Mouse (Mus musculus) olfactory bulb, adult 2 months (tissue): Measurements from ENCODE around the gene Ntrk3. TPM values are rescaled to one million over a fixed set of nuclear protein-coding genes. Genes with fewer than 3 reads are reported as not detected.
A peak's percentile ranks its signal among the peaks of the same experiment; 100 is the strongest.

ENCODE experiments used
- H3K27ac ChIP-seq: fragments of 200-500 bp; 2 replicates; pipeline ENCODE4 v1.5.1; 2012; ENCODE audit warnings: low read depth, low read length; ENCODE audit not compliant: insufficient read depth
- H3K4me1 ChIP-seq: fragments of 200-500 bp; 2 replicates; pipeline ENCODE4 v1.6.1; 2012; ENCODE audit warnings: low read length; ENCODE audit not compliant: control insufficient read depth, insufficient read depth
- H3K4me3 ChIP-seq: fragments of 200-500 bp; 2 replicates; pipeline ENCODE4 v1.5.1; 2012; ENCODE audit warnings: mild to moderate bottlenecking, low read depth, low read length, moderate library complexity; ENCODE audit not compliant: insufficient read depth
- CTCF ChIP-seq: fragments of 200-500 bp; IDR thresholded peaks from 2 replicates; pipeline ENCODE4 v1.5.1; 2012; ENCODE audit warnings: low read depth, mild to moderate bottlenecking, low read length, moderate library complexity; ENCODE audit not compliant: insufficient read depth
- POLR2A ChIP-seq: fragments of 200-500 bp; IDR thresholded peaks from 2 replicates; pipeline ENCODE4 v1.6.1; 2012; ENCODE audit warnings: mild to moderate bottlenecking, low read depth, low read length, moderate library complexity; ENCODE audit not compliant: insufficient read depth
- WGBS: fragments of 180-500 bp; shearing (Covaris S2); methylation state at CpG from one replicate; pipeline ENCODE4 v1.1.7; 2018; 5-methylcytosine and 5-hydroxymethylcytosine counted together
- polyA plus RNA-seq: library from polyadenylated mRNA; stranded (reverse); fragments of >200 nt; gene quantifications from 2 replicates; pipeline ENCODE4 v1.2.4, GENCODE M21; 2012; ENCODE audit warnings: low replicate concordance; ENCODE audit not compliant: missing spikeins, insufficient read depth, insufficient read length

Ntrk3 gene
- polyA plus RNA-seq, 1 experiment: 50.1 TPM

DNA sequence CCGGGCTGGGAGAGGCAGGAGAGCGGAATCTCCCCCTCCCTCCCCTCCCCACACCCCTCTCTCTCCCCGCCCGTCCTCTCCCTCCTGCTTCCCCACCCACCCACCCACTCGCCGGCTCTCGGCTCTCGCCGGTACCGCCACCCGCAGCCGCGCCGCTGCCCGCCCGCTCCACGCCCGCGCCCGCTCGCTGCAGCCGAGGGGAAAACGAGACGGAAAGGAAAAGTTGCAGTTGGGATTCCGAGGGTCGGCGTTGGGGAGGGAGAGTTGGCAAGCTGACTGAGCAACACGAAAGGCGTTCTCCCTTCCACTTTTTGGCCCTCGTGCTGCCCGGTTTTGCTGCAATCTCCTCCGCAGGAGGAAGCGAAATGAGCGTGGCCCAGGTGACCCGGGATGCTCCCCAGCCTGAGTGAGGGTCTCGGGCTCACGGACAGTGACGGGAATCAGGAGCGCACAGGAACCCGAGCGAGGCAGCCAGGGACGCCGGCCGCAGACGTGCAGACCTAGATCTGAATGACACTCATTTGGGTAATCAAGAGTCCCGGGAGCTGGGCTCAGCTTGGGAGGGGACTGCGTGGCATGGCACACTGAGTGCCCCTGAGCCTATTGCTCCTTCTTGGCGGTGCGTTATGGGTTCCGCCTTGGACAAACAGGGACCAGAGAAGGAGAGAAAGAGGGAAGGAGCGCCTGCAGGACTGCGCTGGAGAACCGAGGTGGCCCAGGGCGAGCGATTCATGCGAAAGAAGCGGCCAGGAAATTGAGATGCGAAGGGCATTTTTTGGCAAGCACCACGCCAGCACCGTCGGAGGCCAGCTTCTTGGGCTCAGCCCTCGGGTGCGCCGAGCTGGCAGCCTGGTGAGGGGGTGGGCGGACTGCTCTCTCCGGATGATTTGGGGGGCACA is 159.1 kb downstream of the Ntrk3 start:
- no peak for TF ChIP-seq CTCF
- no peak for TF ChIP-seq POLR2A

DNA sequence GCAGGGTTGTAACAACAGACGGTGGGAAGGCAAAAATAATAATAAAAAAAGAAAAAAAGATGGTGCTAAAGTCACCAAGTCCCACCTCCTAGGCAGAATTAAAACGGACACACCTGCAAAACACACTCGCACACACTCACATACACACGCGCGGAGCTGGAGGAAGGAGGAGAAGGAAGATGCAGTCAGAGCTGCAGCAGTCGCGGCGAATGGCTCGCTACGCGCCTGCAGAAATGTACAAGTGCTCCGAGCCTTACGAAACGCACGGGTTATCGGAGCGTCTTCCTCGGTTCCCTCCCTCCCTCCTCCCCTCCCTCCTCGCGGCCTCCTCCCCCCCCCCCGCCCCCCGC is 159.7 kb downstream of the Ntrk3 start:
- under 1% methylated on average over 19 of the region's 23 CpGs for WGBS
- Histone ChIP-seq H3K4me1 (peaks cover 35% of the 10 kb centered on the region), H3K27ac (peak overlapping the region; percentile 64; the same call in 1 of the 2 replicates), H3K4me3 (peak overlapping the region; percentile 87)
- TF ChIP-seq CTCF: no peak
- peak; percentile 45; the same call in 1 of the 2 replicates for TF ChIP-seq POLR2A

More for the DNA sequence above, 159.1 kb downstream of the Ntrk3 start:
- Histone ChIP-seq H3K4me3 (peak overlapping the region; percentile 65), H3K27ac (peak overlapping the region; percentile 40), H3K4me1 (peaks cover 40% of the 10 kb centered on the region)
- under 1% methylated on average over 61 of the region's 66 CpGs for WGBS

DNA sequence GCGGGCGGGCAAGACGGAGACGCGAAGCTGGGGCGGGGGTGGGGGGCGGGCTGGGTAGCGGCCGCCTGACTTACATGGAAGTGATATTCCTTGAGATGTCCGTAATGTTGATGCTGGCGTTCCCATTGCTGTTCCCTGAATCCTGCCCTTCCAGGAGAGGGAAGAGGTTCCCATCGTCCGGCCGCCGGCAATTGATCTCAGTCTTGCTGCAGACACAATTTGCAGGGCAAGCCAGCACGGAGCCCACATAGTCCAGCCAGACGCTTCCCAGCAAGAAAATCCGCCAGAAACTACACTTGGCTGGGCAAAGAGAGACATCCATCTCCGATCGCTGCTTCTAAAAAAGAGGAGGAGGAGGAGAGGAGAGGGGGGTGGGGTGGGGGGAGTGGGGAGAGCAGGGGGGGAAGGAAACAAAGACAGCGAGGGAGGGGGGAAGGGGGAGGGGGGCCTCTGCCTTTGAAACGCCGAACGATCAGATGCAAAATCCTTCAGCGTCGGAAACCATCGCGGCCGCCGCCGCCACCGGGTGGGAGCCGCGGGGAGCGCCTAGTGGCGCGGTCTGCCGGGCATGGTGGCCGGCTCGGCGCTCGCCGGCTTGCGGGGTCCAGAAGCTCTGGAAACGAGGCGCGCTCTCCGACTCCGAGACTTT is 160.2 kb downstream of the Ntrk3 start:
- peaks cover 35% of the 10 kb centered on the region for H3K4me1 ChIP-seq
- TF ChIP-seq POLR2A (0 out of 2 replicates have a peak, but pooled peaks have one; percentile 18), CTCF (no peak)
- under 1% methylated on average over 49 of the region's 49 CpGs for WGBS
- H3K4me3 ChIP-seq: peak overlapping the region; percentile 87
- H3K27ac ChIP-seq: peak overlapping the region; percentile 64

DNA sequence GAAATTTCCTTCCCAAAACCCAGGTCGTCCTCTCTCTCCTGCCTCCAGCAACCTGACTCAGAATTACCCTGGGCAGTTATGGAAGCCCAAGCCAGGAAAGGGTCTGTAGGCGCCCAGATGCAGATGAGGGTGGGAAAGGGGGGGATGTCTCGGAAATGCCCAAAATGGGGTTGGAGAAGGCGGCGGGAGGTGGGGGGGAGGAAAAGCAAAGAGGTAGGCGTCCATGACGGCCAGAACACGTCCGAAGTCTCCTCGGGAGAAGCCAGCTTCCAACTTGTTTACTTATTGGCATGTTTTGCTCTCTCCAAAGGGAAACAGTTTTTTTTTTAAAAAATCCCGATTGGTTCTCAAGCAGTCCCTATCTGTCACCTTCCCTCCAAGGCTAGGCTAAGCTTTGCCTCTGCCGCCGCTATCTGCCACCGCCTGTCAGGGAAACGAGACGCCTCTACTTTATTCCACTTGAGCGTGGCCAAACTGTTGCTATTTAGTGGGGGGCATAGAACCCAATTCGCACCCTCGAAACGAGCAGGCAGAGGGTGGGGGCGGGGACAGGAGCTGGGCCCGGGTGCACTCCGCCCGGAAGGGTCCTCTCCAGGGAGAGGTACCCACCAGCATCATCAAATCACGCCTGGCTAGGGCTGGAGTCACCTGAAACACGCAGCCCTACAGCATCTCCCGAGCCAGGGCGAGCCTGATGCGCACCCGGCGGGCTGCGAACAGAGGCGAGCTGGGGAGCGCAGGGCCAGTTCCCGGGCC is 160.9 kb downstream of the Ntrk3 start:
- peak overlapping the region; percentile 87 for H3K4me3 ChIP-seq
- TF ChIP-seq CTCF (no peak), POLR2A (no peak)
- H3K27ac ChIP-seq: peak overlapping the region; percentile 53; the same call in 1 of the 2 replicates
- WGBS: 4% methylated on average over 35 of the region's 35 CpGs
- peaks cover 35% of the 10 kb centered on the region for H3K4me1 ChIP-seq

DNA sequence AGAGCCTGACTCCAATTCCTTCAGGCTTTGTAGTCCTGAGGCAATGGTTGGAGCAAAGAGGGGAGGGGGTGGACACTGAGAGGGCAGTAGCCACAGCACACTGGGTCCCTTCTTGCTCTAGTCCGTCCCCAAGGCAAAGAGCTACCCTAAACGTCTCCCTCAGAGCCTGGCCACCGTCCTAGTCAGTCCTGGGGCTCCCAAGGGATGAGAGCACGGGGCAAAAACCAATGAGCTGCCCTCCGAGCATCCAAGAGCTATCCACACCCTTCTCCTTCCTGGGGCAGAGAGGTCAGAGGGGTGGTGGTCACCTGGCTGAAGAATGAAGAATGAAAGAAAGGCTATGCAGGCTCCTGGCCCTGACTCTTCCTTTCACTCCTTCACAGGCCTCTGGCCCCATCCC is 161.6 kb downstream of the Ntrk3 start:
- WGBS: 37% methylated on average over 5 of the region's 5 CpGs
- Histone ChIP-seq H3K4me1 (peaks cover 38% of the 10 kb centered on the region), H3K27ac (no peak overlapping the region; the same call in 1 of the 2 replicates), H3K4me3 (peak overlapping the region; percentile 87)
- TF ChIP-seq CTCF (no peak), POLR2A (no peak)

DNA sequence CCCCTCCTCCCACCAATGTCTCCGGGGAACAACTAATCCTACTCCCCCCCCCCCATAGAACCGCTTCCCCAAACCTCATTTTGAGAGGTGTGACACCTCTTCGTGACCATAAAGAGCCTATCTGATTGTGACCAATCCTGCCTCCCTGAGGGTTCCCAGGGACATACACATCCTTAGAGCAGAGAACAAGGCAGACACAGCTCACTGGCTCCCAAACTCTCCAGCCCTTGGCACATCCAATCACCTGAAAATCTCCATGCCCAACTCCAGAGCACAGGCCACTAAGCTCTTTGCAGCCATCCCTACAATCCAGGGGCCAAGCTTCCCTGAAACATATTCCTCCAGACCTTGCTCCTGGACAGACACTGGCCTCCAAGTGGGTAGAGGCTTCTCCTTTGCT is 162.3 kb downstream of the Ntrk3 start:
- Histone ChIP-seq H3K4me3 (peak overlapping the region; percentile 87), H3K4me1 (peaks cover 38% of the 10 kb centered on the region), H3K27ac (no peak overlapping the region)
- TF ChIP-seq POLR2A: no peak
- TF ChIP-seq CTCF: no peak
- 25% methylated on average over 3 of the region's 3 CpGs for WGBS

DNA sequence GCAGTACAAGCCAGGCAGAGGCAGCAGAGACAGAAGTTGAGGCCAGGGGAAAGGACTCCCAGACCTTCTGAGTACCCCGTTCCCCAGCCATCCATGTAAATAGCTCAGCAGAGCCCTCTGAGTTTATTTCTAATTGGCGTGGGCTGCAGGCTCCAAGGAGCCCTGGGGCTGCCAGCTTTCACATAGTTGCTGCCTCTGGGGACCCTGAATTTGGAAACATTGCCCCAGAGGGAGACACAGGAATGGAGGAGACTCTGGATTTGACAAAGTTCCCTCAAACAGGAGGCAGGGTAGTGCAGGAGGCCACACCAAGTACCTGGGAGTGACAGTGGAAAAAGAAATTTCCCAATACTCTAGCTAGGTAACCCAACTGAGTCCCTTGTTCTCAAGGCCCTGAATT is 166.6 kb downstream of the Ntrk3 start:
- Histone ChIP-seq H3K4me3 (no peak overlapping the region), H3K27ac (no peak overlapping the region), H3K4me1 (peaks cover 28% of the 10 kb centered on the region)
- TF ChIP-seq POLR2A (no peak), CTCF (no peak)
- 67% methylated on average over 2 of the region's 2 CpGs for WGBS

DNA sequence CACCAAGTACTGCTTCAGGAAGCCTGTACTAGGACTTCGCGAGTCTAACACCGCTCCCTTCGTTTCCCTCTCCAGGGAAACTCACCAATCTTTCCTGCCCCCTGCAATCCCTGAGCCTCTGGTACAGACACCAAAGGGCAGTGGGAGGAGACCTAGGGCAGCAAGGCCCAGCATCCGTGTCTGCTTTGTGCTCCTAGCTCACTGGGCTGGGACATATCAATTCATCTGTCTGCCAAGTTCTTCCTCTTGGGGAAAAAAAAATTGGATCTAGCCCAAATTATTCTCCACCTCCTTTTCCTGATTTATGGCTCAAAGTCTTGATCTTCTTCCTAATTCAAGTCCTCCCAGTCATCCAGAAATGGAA is 168.6 kb downstream of the Ntrk3 start:
- TF ChIP-seq CTCF: no peak
- no peak for TF ChIP-seq POLR2A
- Histone ChIP-seq H3K27ac (no peak overlapping the region), H3K4me1 (peaks cover 16% of the 10 kb centered on the region), H3K4me3 (no peak overlapping the region)
- 14% methylated on average over 5 of the region's 5 CpGs for WGBS
